Mouse (Mus musculus): ENCODE results near the gene Ift27. TPM values are rescaled to one million over a fixed set of nuclear protein-coding genes. Genes with fewer than 3 reads are reported as not detected.

Gene Ift27
- polyA plus RNA-seq, 1 experiment from 2014 or later, result 42.1 TPM

Other genes starting within 250 kb of the Ift27 start
- gene Txn2, start 245.1 kb downstream of the Ift27 start, polyA plus RNA-seq (2014; fragmentation: Nextera tagmentation; extraction: Ambion mirVana), result 284 and 293 TPM in 2 replicates
- 1.2 and 1.7 TPM in 2 replicates for gene Foxred2, start 217.4 kb downstream of the Ift27 start, polyA plus RNA-seq (2014; fragmentation: Nextera tagmentation; extraction: Ambion mirVana)
- gene Eif3d, start 203.3 kb downstream of the Ift27 start, polyA plus RNA-seq (2014; fragmentation: Nextera tagmentation; extraction: Ambion mirVana), result 188 TPM in 2 replicates
- gene Cacng2, start 54.1 kb downstream of the Ift27 start, polyA plus RNA-seq (2014; fragmentation: Nextera tagmentation; extraction: Ambion mirVana), result 0.06 and 0.10 TPM in 2 replicates
- gene Pvalb, start 32.3 kb upstream of the Ift27 start, polyA plus RNA-seq (2014; fragmentation: Nextera tagmentation; extraction: Ambion mirVana), result 0.31 and 0.50 TPM in 2 replicates
- 17.6 and 27.3 TPM in 2 replicates for gene Ncf4, start 70.7 kb upstream of the Ift27 start, polyA plus RNA-seq (2014; fragmentation: Nextera tagmentation; extraction: Ambion mirVana)
- gene Csf2rb2, start 131.6 kb upstream of the Ift27 start, polyA plus RNA-seq (2014; fragmentation: Nextera tagmentation; extraction: Ambion mirVana), result 0.80 and 1.00 TPM in 2 replicates
- 6.5 and 6.6 TPM in 2 replicates for gene Csf2rb, start 151.6 kb upstream of the Ift27 start, polyA plus RNA-seq (2014; fragmentation: Nextera tagmentation; extraction: Ambion mirVana)
- not detected in 2 replicates for gene Tex33, start 221.8 kb upstream of the Ift27 start, polyA plus RNA-seq (2014; fragmentation: Nextera tagmentation; extraction: Ambion mirVana)
- gene Tst, start 231.8 kb upstream of the Ift27 start, polyA plus RNA-seq (2014; fragmentation: Nextera tagmentation; extraction: Ambion mirVana), result 9.6 and 13.5 TPM in 2 replicates
- 1.1 and 1.6 TPM in 2 replicates for gene Mpst, start 232.3 kb upstream of the Ift27 start, polyA plus RNA-seq (2014; fragmentation: Nextera tagmentation; extraction: Ambion mirVana)

All from heart, embryonic 11.5 days (tissue).